Mouse (Mus musculus): Measurements from ENCODE around the gene Tenm3. TPM values are rescaled to one million over a fixed set of nuclear protein-coding genes. Genes with fewer than 3 reads are reported as not detected.

Tenm3 gene
- polyA plus RNA-seq, 2 experiments = 38.0 to 48.1 TPM

DNA sequence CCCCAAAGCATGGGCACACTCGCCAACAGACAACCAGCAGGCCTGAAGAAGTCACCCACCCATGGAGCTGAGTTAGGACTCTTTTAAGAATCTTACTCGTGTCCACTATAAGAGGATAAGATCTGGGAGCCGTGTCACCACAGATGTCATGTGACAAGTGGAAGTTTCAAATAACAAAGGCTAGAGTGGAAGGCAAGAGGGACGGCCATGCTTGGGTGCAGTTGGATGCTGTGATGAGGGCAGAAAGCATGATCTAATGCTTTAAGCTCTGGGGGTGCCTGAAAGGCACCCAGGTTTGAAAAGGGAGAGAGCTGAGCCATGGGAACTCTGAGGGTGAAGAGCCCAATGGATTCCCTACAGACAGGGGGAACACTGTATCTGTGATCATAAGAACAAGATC, 64.6 kb downstream of the Tenm3 start:
- Histone ChIP-seq H3K4me3 (replicated peaks; ENCODE audit: low read length) (no peak overlapping the region), H3K4me2 (replicated peaks; ENCODE audit: low read depth, low read length, severe bottlenecking) (no peak overlapping the region), H3K36me3 (ENCODE audit: control insufficient read depth, insufficient read depth, low read length) (no peaks in the 10 kb centered on the region), H3K9ac (ENCODE audit: low read depth, low read length, severe bottlenecking) (no peak overlapping the region), H3K4me1 (ENCODE audit: control insufficient read depth, insufficient read depth, low read length) (peaks cover 13% of the 10 kb centered on the region), H3K9me3 (ENCODE audit: control insufficient read depth, low read length) (no peaks in the 10 kb centered on the region), H3K27me3 (ENCODE audit: control insufficient read depth, insufficient read depth, low read length) (no peaks in the 10 kb centered on the region), H3K27ac (replicated peaks; ENCODE audit: low read depth, low read length) (no peak overlapping the region)
- ATAC-seq (ENCODE audit: low FRiP score, low read depth) = no peak
- no peak for TF ChIP-seq POLR2A (IDR thresholded peaks at IDR 0.05; ENCODE audit: borderline replicate concordance, extremely low read depth, insufficient read depth, insufficient read length)
- WGBS = 66% methylated on average over 4 of the region's 4 CpGs
- DNase-seq (ENCODE audit: low spot score) = no peak

DNA sequence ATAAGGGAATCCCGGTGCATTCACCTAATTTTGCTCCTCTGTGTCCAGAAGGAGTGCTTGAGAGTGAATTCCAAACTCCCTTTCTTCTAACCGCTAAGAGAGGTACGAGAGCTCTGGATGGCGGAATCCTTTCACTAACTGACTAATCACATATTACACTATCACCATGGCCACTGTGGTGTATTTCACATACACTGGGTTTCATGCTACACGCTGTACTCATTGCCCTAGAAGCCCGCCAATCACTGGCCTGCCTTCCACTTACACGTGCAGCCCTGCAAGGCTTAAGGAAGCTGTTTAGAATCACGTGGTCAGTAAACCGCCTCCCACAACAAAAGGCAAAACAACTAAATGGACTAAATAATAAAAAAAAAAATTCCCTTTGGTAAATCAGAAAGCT, 67.7 kb downstream of the Tenm3 start:
- DNase-seq (ENCODE audit: low spot score) = no peak
- Histone ChIP-seq H3K9me3 (ENCODE audit: control insufficient read depth, low read length) (no peaks in the 10 kb centered on the region), H3K4me2 (replicated peaks; ENCODE audit: low read depth, low read length, severe bottlenecking) (no peak overlapping the region), H3K9ac (ENCODE audit: low read depth, low read length, severe bottlenecking) (no peak overlapping the region), H3K36me3 (ENCODE audit: control insufficient read depth, insufficient read depth, low read length) (no peaks in the 10 kb centered on the region), H3K27me3 (ENCODE audit: control insufficient read depth, insufficient read depth, low read length) (no peaks in the 10 kb centered on the region), H3K27ac (replicated peaks; ENCODE audit: low read depth, low read length) (no peak overlapping the region), H3K4me3 (replicated peaks; ENCODE audit: low read length) (no peak overlapping the region), H3K4me1 (ENCODE audit: control insufficient read depth, insufficient read depth, low read length) (peaks cover 8% of the 10 kb centered on the region)
- no peak for TF ChIP-seq POLR2A (IDR thresholded peaks at IDR 0.05; ENCODE audit: borderline replicate concordance, extremely low read depth, insufficient read depth, insufficient read length)
- no peak; the same call in 1 of the 2 replicates for ATAC-seq (ENCODE audit: low FRiP score, low read depth)
- WGBS = 55% methylated on average over 9 of the region's 9 CpGs

DNA sequence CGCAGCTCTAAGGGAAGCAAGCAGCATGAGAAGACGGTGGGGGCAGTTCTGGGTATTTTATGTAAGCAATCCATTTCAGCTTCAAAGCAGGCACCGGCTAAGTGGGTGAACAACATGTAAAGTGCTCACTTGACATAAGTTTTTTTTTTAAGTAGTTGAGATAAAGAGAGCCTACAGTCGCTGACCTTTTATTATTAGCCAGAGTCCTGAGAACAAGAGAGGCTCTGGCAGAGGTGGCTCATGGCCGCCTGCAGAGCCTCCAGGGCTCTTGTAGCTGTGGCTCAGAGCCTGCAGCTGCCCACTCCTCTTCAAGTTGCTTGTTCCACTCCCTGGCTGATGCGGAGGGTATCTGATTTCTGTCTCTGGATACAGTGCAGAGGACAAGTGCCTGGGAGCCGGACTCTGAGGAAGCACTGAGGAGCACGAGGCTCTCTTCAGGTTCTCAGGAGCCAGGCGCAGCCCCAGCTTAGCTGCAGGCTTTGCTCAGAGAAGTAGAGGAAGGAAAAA, 68.2 kb downstream of the Tenm3 start:
- ATAC-seq (ENCODE audit: low FRiP score, low read depth) (peak; percentile 62), DNase-seq (ENCODE audit: low spot score) (no peak)
- no peak overlapping the region for H3K27ac ChIP-seq (replicated peaks; ENCODE audit: low read depth, low read length)
- H3K27me3 ChIP-seq (ENCODE audit: control insufficient read depth, insufficient read depth, low read length) = no peaks in the 10 kb centered on the region
- H3K4me3 ChIP-seq (replicated peaks; ENCODE audit: low read length) = no peak overlapping the region
- H3K9me3 ChIP-seq (ENCODE audit: control insufficient read depth, low read length) = no peaks in the 10 kb centered on the region; the same call in 1 of the 2 replicates
- H3K4me1 ChIP-seq (ENCODE audit: control insufficient read depth, insufficient read depth, low read length) = peaks cover 7% of the 10 kb centered on the region; the same call in 1 of the 2 replicates
- WGBS = 15% methylated on average over 9 of the region's 9 CpGs
- H3K9ac ChIP-seq (ENCODE audit: low read depth, low read length, severe bottlenecking) = no peak overlapping the region
- H3K36me3 ChIP-seq (ENCODE audit: control insufficient read depth, insufficient read depth, low read length) = no peaks in the 10 kb centered on the region
- no peak overlapping the region for H3K4me2 ChIP-seq (replicated peaks; ENCODE audit: low read depth, low read length, severe bottlenecking)
- no peak for TF ChIP-seq POLR2A (IDR thresholded peaks at IDR 0.05; ENCODE audit: borderline replicate concordance, extremely low read depth, insufficient read depth, insufficient read length)

DNA sequence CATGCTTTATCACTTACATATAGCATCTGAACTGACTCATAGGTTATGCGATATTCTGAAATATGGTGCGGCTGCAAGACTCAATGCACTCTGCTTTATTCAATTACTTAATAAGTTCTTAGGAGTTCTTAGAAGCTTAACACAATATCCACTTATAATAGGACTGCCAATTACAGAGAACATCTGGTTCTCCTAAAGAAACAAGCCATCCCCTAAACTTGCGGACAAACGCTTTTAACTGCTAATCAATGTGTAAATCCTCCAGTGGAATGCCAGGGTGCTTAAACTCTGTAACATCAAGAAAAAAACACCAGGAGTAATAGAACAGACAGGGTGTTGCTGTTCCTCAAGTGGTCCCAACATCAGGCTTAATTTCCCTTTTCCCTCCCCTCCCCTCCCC, 68.9 kb downstream of the Tenm3 start:
- no peak overlapping the region for H3K27ac ChIP-seq (replicated peaks; ENCODE audit: low read depth, low read length)
- 20% methylated on average over 4 of the region's 4 CpGs for WGBS
- TF ChIP-seq POLR2A (IDR thresholded peaks at IDR 0.05; ENCODE audit: borderline replicate concordance, extremely low read depth, insufficient read depth, insufficient read length) = no peak
- no peak overlapping the region for H3K9ac ChIP-seq (ENCODE audit: low read depth, low read length, severe bottlenecking)
- no peaks in the 10 kb centered on the region; the same call in 1 of the 2 replicates for H3K9me3 ChIP-seq (ENCODE audit: control insufficient read depth, low read length)
- H3K4me2 ChIP-seq (replicated peaks; ENCODE audit: low read depth, low read length, severe bottlenecking) = no peak overlapping the region
- H3K4me1 ChIP-seq (ENCODE audit: control insufficient read depth, insufficient read depth, low read length) = peaks cover 7% of the 10 kb centered on the region; the same call in 1 of the 2 replicates
- H3K4me3 ChIP-seq (replicated peaks; ENCODE audit: low read length) = no peak overlapping the region
- no peaks in the 10 kb centered on the region for H3K36me3 ChIP-seq (ENCODE audit: control insufficient read depth, insufficient read depth, low read length)
- ATAC-seq (ENCODE audit: low FRiP score, low read depth) = no peak
- no peak for DNase-seq (ENCODE audit: low spot score)
- no peaks in the 10 kb centered on the region for H3K27me3 ChIP-seq (ENCODE audit: control insufficient read depth, insufficient read depth, low read length)

DNA sequence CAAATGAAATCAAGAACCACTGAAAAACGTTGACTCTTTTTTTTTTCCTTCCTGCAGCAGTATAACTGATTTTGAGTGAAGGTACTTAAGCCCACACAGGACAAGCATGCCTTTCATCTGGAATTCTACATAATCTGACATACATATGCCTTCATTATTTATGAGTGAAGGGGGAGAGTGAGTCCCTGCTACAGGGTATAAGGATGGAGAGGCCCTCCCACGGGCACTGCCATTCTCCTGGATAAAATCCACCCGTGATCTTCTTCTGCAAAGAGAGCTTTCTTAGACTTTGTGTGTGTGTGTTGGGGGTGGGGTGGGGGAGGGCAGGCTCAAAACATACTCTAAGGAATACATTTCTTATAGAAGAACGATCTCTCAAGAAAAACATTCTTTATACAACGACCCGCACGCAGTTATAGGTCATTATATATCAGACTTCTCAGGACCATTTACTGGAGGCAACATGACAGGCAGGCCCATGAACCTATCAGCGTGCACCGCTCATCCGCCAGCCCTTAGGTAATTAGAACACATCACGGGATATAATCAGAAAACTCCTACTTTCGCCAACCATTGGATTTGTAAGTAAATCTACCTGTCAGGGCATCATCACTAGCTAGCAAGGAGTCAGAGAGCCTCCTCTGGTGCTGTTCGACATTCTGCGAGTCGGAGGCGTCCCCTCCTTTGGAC, 77.1 kb downstream of the Tenm3 start:
- H3K36me3 ChIP-seq (ENCODE audit: control insufficient read depth, insufficient read depth, low read length) = no peaks in the 10 kb centered on the region
- no peak overlapping the region for H3K4me3 ChIP-seq (replicated peaks; ENCODE audit: low read length)
- 81% methylated on average over 16 of the region's 16 CpGs for WGBS
- H3K9me3 ChIP-seq (ENCODE audit: control insufficient read depth, low read length) = no peaks in the 10 kb centered on the region; the same call in 1 of the 2 replicates
- no peak overlapping the region for H3K9ac ChIP-seq (ENCODE audit: low read depth, low read length, severe bottlenecking)
- no peaks in the 10 kb centered on the region for H3K4me1 ChIP-seq (ENCODE audit: control insufficient read depth, insufficient read depth, low read length)
- no peaks in the 10 kb centered on the region for H3K27me3 ChIP-seq (ENCODE audit: control insufficient read depth, insufficient read depth, low read length)
- H3K27ac ChIP-seq (replicated peaks; ENCODE audit: low read depth, low read length) = no peak overlapping the region
- no peak for TF ChIP-seq POLR2A (IDR thresholded peaks at IDR 0.05; ENCODE audit: borderline replicate concordance, extremely low read depth, insufficient read depth, insufficient read length)
- no peak for ATAC-seq (ENCODE audit: low FRiP score, low read depth)
- no peak overlapping the region for H3K4me2 ChIP-seq (replicated peaks; ENCODE audit: low read depth, low read length, severe bottlenecking)
- DNase-seq (ENCODE audit: low spot score) = no peak
